Mouse (Mus musculus) brown adipose tissue, adult 24 weeks (tissue): ENCODE measurements at regions not wholly inside any gene's neighbourhood (a gene's known extent, or its start where the extent isn't known, plus 50 kb on each side); places are given as distances from the start of the nearest gene placed in this dataset.

Experiments used
- H3K27ac ChIP-seq: fragments of 200-500 bp; replicated peaks from 2 replicates; pipeline ENCODE4 v1.5.1; 2012; ENCODE audit warnings: low read depth, mild to moderate bottlenecking, low read length
- H3K4me1 ChIP-seq: fragments of 200-500 bp; 2 replicates; pipeline ENCODE4 v1.6.1; 2012; ENCODE audit warnings: low read length, mixed read lengths; ENCODE audit not compliant: control insufficient read depth, insufficient read depth, insufficient read length
- H3K4me3 ChIP-seq: fragments of 200-500 bp; 2 replicates; pipeline ENCODE4 v1.5.1; 2012; ENCODE audit warnings: low read depth, mild to moderate bottlenecking, low read length, moderate library complexity; ENCODE audit not compliant: insufficient read depth

GRCm38 (mm10) chr2:117570987-117571386, 228.2 kb upstream of the Rasgrp1 start:
- Histone ChIP-seq H3K27ac (no peak overlapping the region), H3K4me3 (no peak overlapping the region), H3K4me1 (no peaks in the 10 kb centered on the region)

- Histone ChIP-seq H3K4me1 (no peaks in the 10 kb centered on the region), H3K27ac (no peak overlapping the region), H3K4me3 (no peak overlapping the region)
Measured at GRCm38 (mm10) chr2:117587381-117587780, 244.6 kb upstream of the Rasgrp1 start.

GRCm38 (mm10) chr2:117595028-117595427, 252.2 kb upstream of the Rasgrp1 start:
- no peaks in the 10 kb centered on the region for H3K4me1 ChIP-seq
- H3K27ac ChIP-seq: no peak overlapping the region
- no peak overlapping the region for H3K4me3 ChIP-seq

- Histone ChIP-seq H3K4me3 (no peak overlapping the region), H3K4me1 (no peaks in the 10 kb centered on the region), H3K27ac (no peak overlapping the region)
Measured at GRCm38 (mm10) chr2:117597573-117597972, 254.8 kb upstream of the Rasgrp1 start.

- Histone ChIP-seq H3K4me3 (no peak overlapping the region), H3K4me1 (no peaks in the 10 kb centered on the region), H3K27ac (no peak overlapping the region)
Measured at GRCm38 (mm10) chr2:117614772-117615171, 272.0 kb upstream of the Rasgrp1 start.

- Histone ChIP-seq H3K27ac (no peak overlapping the region), H3K4me1 (no peaks in the 10 kb centered on the region), H3K4me3 (no peak overlapping the region)
Measured at GRCm38 (mm10) chr2:117618063-117618462, 275.3 kb upstream of the Rasgrp1 start.

- no peak overlapping the region for H3K4me3 ChIP-seq
- no peak overlapping the region for H3K27ac ChIP-seq
- H3K4me1 ChIP-seq: no peaks in the 10 kb centered on the region
Measured at GRCm38 (mm10) chr2:117623955-117624354, 281.2 kb upstream of the Rasgrp1 start.

GRCm38 (mm10) chr2:117634906-117635305, 292.1 kb upstream of the Rasgrp1 start:
- Histone ChIP-seq H3K4me1 (no peaks in the 10 kb centered on the region), H3K4me3 (no peak overlapping the region), H3K27ac (no peak overlapping the region)

- H3K4me1 ChIP-seq: no peaks in the 10 kb centered on the region
- no peak overlapping the region for H3K27ac ChIP-seq
- H3K4me3 ChIP-seq: no peak overlapping the region
Measured at GRCm38 (mm10) chr2:117637397-117637796, 294.6 kb upstream of the Rasgrp1 start.

- no peak overlapping the region for H3K4me3 ChIP-seq
- H3K4me1 ChIP-seq: no peaks in the 10 kb centered on the region
- no peak overlapping the region for H3K27ac ChIP-seq
Measured at GRCm38 (mm10) chr2:117652101-117652500, 309.3 kb upstream of the Rasgrp1 start.

GRCm38 (mm10) chr2:117652647-117653046, 309.8 kb upstream of the Rasgrp1 start:
- Histone ChIP-seq H3K27ac (no peak overlapping the region), H3K4me1 (no peaks in the 10 kb centered on the region), H3K4me3 (no peak overlapping the region)

- Histone ChIP-seq H3K27ac (no peak overlapping the region), H3K4me1 (no peaks in the 10 kb centered on the region), H3K4me3 (no peak overlapping the region)
Measured at GRCm38 (mm10) chr2:117656546-117657175, 313.9 kb upstream of the Rasgrp1 start.

GRCm38 (mm10) chr2:117660217-117660924, 317.6 kb upstream of the Rasgrp1 start:
- H3K27ac ChIP-seq: no peak overlapping the region
- H3K4me3 ChIP-seq: no peak overlapping the region
- H3K4me1 ChIP-seq: no peaks in the 10 kb centered on the region

GRCm38 (mm10) chr2:117662653-117663052, 319.9 kb upstream of the Rasgrp1 start:
- no peak overlapping the region for H3K27ac ChIP-seq
- no peaks in the 10 kb centered on the region for H3K4me1 ChIP-seq
- H3K4me3 ChIP-seq: no peak overlapping the region

- H3K4me3 ChIP-seq: no peak overlapping the region
- no peak overlapping the region for H3K27ac ChIP-seq
- H3K4me1 ChIP-seq: no peaks in the 10 kb centered on the region
Measured at GRCm38 (mm10) chr2:117666528-117666927, 323.7 kb upstream of the Rasgrp1 start.

- no peak overlapping the region for H3K27ac ChIP-seq
- H3K4me3 ChIP-seq: no peak overlapping the region
Measured at GRCm38 (mm10) chr2:117668137-117668536, 325.3 kb upstream of the Rasgrp1 start.

More at GRCm38 (mm10) chr2:117668137-117668536, 325.3 kb upstream of the Rasgrp1 start:
- H3K4me1 ChIP-seq: no peaks in the 10 kb centered on the region
